Mouse (Mus musculus) CH12.LX (cell line): ENCODE results near the gene Zmym1. TPM values are rescaled to one million over a fixed set of nuclear protein-coding genes. Genes with fewer than 3 reads are reported as not detected.

Source experiments
- DNase-seq: peaks from one replicate; pipeline ENCODE4 v3.0.0-alpha.2; 2013; ENCODE audit errors: extremely low read depth
- H3K27ac ChIP-seq: 2 replicates; pipeline ENCODE4 v1.5.1; 2012; ENCODE audit warnings: low read depth, mild to moderate bottlenecking, control low read depth, moderate library complexity; ENCODE audit not compliant: insufficient read depth
- H3K27me3 ChIP-seq: replicated peaks from 2 replicates; pipeline ENCODE3; 2012; ENCODE audit warnings: inconsistent platforms
- H3K36me3 ChIP-seq, 2 experiments: replicated peaks in 1 of 2; 2 replicates each; pipeline versions ENCODE3 to v1.6.1; 2012; ENCODE audit warnings: inconsistent platforms in 1 of 2, low read length in 1 of 2, mild to moderate bottlenecking in 1 of 2, mixed read lengths in 1 of 2, moderate library complexity in 1 of 2; ENCODE audit not compliant: control insufficient read depth in 1 of 2, insufficient read depth in 1 of 2
- H3K4me1 ChIP-seq, 2 experiments: 2 replicates each; pipeline ENCODE4 v1.6.1; 2012; ENCODE audit warnings: inconsistent platforms in 1 of 2, moderate library complexity in 1 of 2; ENCODE audit not compliant: insufficient read depth in 2 of 2, control insufficient read depth in 1 of 2
- H3K4me2 ChIP-seq: 2 replicates; pipeline ENCODE4 v1.6.1; 2012; ENCODE audit warnings: low read depth, mild to moderate bottlenecking, control low read depth; ENCODE audit not compliant: poor library complexity, insufficient read depth, severe bottlenecking
- H3K4me3 ChIP-seq, 3 experiments: fragments of 150-350 bp in 1 of 3; sonication (generic) in 1 of 3; replicated peaks in 1 of 3; 2 replicates each; pipeline versions ENCODE3 to v1.5.1; 2011 to 2012; ENCODE audit warnings: low read depth in 2 of 3, low read length in 2 of 3, mild to moderate bottlenecking in 2 of 3, moderate library complexity in 2 of 3, control low read depth in 1 of 3, improper control_type of control experiment in 1 of 3, inconsistent platforms in 1 of 3, mixed read lengths in 1 of 3; ENCODE audit not compliant: poor library complexity in 1 of 3
- H3K79me2 ChIP-seq: replicated peaks from 2 replicates; pipeline ENCODE4 v1.6.1; 2012; ENCODE audit warnings: mild to moderate bottlenecking, moderate library complexity; ENCODE audit not compliant: control insufficient read depth, poor library complexity, insufficient read depth, severe bottlenecking; ENCODE audit errors: extremely low read depth
- H3K9ac ChIP-seq: 2 replicates; pipeline ENCODE4 v1.6.1; 2012; ENCODE audit warnings: low read depth, mild to moderate bottlenecking, control low read depth, moderate library complexity; ENCODE audit not compliant: insufficient read depth
- H3K9me3 ChIP-seq: replicated peaks from 2 replicates; pipeline ENCODE3; 2012; ENCODE audit warnings: low read length, inconsistent platforms, mixed read lengths
- CTCF ChIP-seq, 2 experiments: IDR thresholded peaks in 1 of 2; conservative IDR thresholded peaks in 1 of 2; 2 replicates each; pipeline ENCODE4 v1.5.1; 2011 to 2012; ENCODE audit warnings: low read depth in 2 of 2, low read length in 2 of 2, improper control_type of control experiment in 1 of 2, inconsistent platforms in 1 of 2, mild to moderate bottlenecking in 1 of 2, moderate library complexity in 1 of 2
- E2F4 ChIP-seq: IDR thresholded peaks from 2 replicates; pipeline ENCODE4 v1.6.1; 2011; ENCODE audit warnings: low read depth, low read length, improper control_type of control experiment; ENCODE audit not compliant: insufficient replicate concordance
- ETS1 ChIP-seq: conservative IDR thresholded peaks from 2 replicates; pipeline ENCODE4 v1.6.1; 2012; ENCODE audit warnings: low read depth, mild to moderate bottlenecking, inconsistent platforms, low read length, improper control_type of control experiment, moderate library complexity
- GABPA ChIP-seq: IDR thresholded peaks from 2 replicates; pipeline ENCODE4 v1.6.1; 2012; ENCODE audit warnings: low read depth, low read length, improper control_type of control experiment, inconsistent platforms; ENCODE audit not compliant: insufficient replicate concordance
- HCFC1 ChIP-seq: IDR thresholded peaks from 2 replicates; pipeline ENCODE4 v1.6.1; 2012; ENCODE audit warnings: low read depth, mild to moderate bottlenecking, inconsistent platforms, low read length, improper control_type of control experiment
- IRF4 ChIP-seq: IDR thresholded peaks from 2 replicates; pipeline ENCODE4 v1.6.1; 2014; ENCODE audit warnings: low read depth, mild to moderate bottlenecking, inconsistent platforms, low read length, improper control_type of control experiment
- MAFK ChIP-seq: IDR thresholded peaks from 2 replicates; pipeline ENCODE4 v1.6.1; 2011; ENCODE audit warnings: low read length, improper control_type of control experiment; ENCODE audit not compliant: insufficient replicate concordance
- MEF2A ChIP-seq: IDR thresholded peaks from 2 replicates; pipeline ENCODE4 v1.6.1; 2014; ENCODE audit warnings: low read depth, mild to moderate bottlenecking, inconsistent platforms, low read length, improper control_type of control experiment, borderline replicate concordance
- MYC ChIP-seq: IDR thresholded peaks from 2 replicates; pipeline ENCODE4 v1.6.1; 2011; ENCODE audit warnings: low read depth, mild to moderate bottlenecking, improper control_type of control experiment, low read length
- NRF1 ChIP-seq: IDR thresholded peaks from 2 replicates; pipeline ENCODE4 v1.6.1; 2014; ENCODE audit warnings: low read depth, mild to moderate bottlenecking, inconsistent platforms, low read length, improper control_type of control experiment, moderate library complexity
- PAX5 ChIP-seq: IDR thresholded peaks from 2 replicates; pipeline ENCODE4 v1.6.1; 2012; ENCODE audit warnings: low read length, inconsistent platforms, mixed read lengths
- POLR2A ChIP-seq: IDR thresholded peaks from 2 replicates; pipeline ENCODE4 v1.6.1; 2011; ENCODE audit warnings: low read depth, mild to moderate bottlenecking, improper control_type of control experiment, low read length
- POLR2AphosphoS2 ChIP-seq: IDR thresholded peaks from 2 replicates; pipeline ENCODE4 v1.6.1; 2011; ENCODE audit warnings: low read depth, low read length, improper control_type of control experiment
- ZKSCAN1 ChIP-seq: IDR thresholded peaks from 2 replicates; pipeline ENCODE4 v1.6.1; 2012; ENCODE audit warnings: low read depth, inconsistent platforms, low read length, improper control_type of control experiment, borderline replicate concordance
- ZMIZ1 ChIP-seq: IDR thresholded peaks from 2 replicates; pipeline ENCODE4 v1.6.1; 2012; ENCODE audit warnings: low read depth, mild to moderate bottlenecking, inconsistent platforms, low read length, improper control_type of control experiment
- ZNF384 ChIP-seq: IDR thresholded peaks from 2 replicates; pipeline ENCODE4 v1.6.1; 2012; ENCODE audit warnings: low read depth, low read length, improper control_type of control experiment, inconsistent platforms
- dilution Hi-C: fragments of 300-500 bp; cut with MboI; formaldehyde crosslinking; loops from 2 replicates; pipeline ENCODE4 v1.14.3; 2020; ENCODE audit warnings: low sequenced_read_pairs; ENCODE audit not compliant: extremely low pct_unique_long_range_greater_than_20kb, extremely low pct_ligation_motif_present
- in situ Hi-C: fragments of 300-500 bp; cut with MboI; formaldehyde crosslinking; loops from 3 replicates; pipeline ENCODE4 v1.14.3; 2019; ENCODE audit warnings: low sequenced_read_pairs, low pct_ligation_motif_present, low pct_unique_long_range_greater_than_20kb, mixed read lengths
- polyA plus RNA-seq: library from polyadenylated mRNA; unstranded; fragments of >175 nt; gene quantifications from 2 replicates; pipeline ENCODE4 v1.2.1, GENCODE M21; 2012; ENCODE audit warnings: low read depth; ENCODE audit not compliant: insufficient read length
- total RNA-seq, 2 experiments: library from RNA; depleted of rRNA; stranded (reverse); fragments of 300-350 nt in 1 of 2; fragments of >200 nt in 1 of 2; gene quantifications; 2 replicates each; pipeline ENCODE4 v1.2.3; 2012 to 2014

The Zmym1 gene
- total and polyA plus RNA-seq, 3 experiments, result 9.5 to 25.0 (median 20.4) TPM

DNA sequence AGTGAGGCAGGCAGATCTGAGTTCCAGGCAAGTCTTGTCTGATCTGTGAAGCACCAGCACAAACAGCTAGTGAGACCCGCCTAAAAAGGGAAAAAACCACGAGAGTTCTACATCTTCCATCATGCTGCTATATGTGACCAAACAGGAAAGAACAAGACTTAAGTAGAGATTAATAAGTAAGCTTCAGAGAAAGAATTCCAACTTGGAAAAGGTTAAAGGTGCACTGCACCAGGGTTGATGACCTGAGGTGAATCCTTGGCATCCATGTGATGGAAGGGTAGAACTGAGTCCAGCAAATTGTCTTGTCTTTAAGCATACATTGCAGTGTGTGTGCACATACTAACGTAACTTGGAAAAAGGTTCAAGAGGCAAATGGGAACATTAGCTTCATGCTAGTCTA is 23.8 kb downstream of the Zmym1 start:
- Histone ChIP-seq H3K36me3 (peaks cover 40 to 79% of the 10 kb centered on the region in 2 experiments), H3K27me3 (no peaks in the 10 kb centered on the region), H3K9me3 (no peaks in the 10 kb centered on the region), H3K79me2 (peaks cover 23% of the 10 kb centered on the region), H3K4me3 (no peak overlapping the region), H3K9ac (no peak overlapping the region), H3K27ac (no peak overlapping the region), H3K4me1 (peaks cover 3 to 18% of the 10 kb centered on the region in 2 experiments; a peak in 2 of 4 replicates), H3K4me2 (no peak overlapping the region)
- dilution Hi-C loops, result no loop called here
- in situ Hi-C loops, result no loop called here
- TF ChIP-seq POLR2A (peak; percentile 10; the same call in 1 of the 2 replicates), IRF4 (no peak)
- DNase-seq, result no peak

DNA sequence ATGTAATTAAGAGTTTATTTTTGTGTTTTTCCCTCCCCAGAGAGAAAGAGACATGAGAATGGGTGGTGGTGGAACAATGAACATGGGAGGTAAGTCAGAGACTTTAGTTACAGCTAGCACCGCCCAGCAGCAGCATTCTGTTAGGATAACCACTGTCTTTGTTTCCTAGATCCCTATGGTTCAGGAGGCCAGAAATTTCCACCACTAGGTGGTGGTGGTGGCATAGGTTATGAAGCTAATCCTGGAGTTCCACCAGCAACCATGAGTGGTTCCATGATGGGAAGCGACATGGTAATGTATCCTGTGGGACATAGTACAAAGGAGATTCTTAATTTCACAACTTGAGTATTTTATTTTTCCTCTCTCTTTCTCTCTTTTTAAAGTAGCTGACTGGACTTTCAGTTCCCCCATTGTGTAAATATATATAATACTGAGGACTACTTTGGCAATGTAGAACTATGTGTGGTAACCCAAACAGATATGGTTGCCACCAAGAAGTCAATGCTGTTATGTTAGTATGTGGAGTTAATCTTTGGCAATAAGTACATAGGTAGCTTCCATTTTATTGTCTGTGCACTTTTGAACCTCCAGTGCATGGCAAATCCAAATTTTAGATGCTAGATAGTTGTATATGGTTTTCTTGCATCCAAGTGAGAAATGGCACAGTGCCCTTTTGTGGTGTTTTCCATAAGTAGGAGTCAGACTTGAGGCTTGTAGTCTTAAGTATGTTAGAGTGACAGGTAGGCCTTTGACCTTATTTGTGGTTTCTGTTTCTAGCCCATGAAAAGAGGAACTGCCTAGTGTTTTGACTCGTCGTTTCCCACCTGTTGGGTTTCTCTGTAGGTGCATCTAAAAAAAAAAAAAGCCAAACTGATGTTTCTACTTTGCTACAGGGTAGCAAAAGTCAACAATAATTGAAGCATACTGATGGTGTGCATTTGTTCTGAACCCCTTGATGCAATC is 33.4 kb downstream of the Zmym1 start:
- Histone ChIP-seq H3K36me3 (peaks cover 63 to 97% of the 10 kb centered on the region in 2 experiments), H3K27me3 (no peaks in the 10 kb centered on the region), H3K4me1 (peaks cover 11 to 55% of the 10 kb centered on the region in 2 experiments; a peak in 3 of 4 replicates), H3K9me3 (no peaks in the 10 kb centered on the region), H3K4me2 (no peak overlapping the region; the same call in 1 of the 2 replicates), H3K9ac (no peak overlapping the region), H3K79me2 (peaks cover 76% of the 10 kb centered on the region), H3K27ac (no peak overlapping the region), H3K4me3 (no peak overlapping the region)
- in situ Hi-C loops, result no loop called here
- TF ChIP-seq PAX5 (no peak), POLR2AphosphoS2 (peak; percentile 55; the same call in 1 of the 2 replicates), MEF2A (no peak), POLR2A (0 out of 2 replicates have a peak, but pooled peaks have one; percentile 25), ZMIZ1 (0 out of 2 replicates have a peak, but pooled peaks have one; percentile 21), CTCF (conservative IDR thresholded peaks at IDR 0.05 in 1 of 2, IDR thresholded peaks at IDR 0.05 in 1 of 2; ENCODE audit: low read depth in 2 of 2, low read length in 2 of 2) (peak in 1 of 2 experiments; percentile 15; a peak in 1 of 4 replicates)
- dilution Hi-C loops, result no loop called here
- DNase-seq, result no peak

DNA sequence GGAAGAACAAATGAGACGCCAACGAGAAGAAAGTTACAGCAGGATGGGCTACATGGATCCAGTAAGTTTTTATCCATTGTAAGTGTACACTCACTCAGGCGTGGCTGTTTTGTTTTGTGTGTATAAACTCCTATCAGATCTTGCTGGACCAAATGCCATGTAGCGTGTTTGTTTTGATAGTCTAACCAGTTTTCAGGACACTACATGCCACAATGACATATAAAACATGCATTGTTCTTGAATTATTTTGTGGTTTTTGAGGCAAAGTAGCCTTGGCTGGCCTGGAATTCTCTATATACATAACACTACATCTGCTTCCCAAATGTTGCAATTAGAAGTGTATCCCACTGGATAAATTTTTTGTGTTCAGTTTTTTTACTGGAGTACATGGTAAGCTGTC is 34.1 kb downstream of the Zmym1 start:
- Histone ChIP-seq H3K4me2 (0 out of 2 replicates have a peak overlapping the region, but pooled peaks have one; percentile 18), H3K27me3 (no peaks in the 10 kb centered on the region), H3K4me1 (peaks cover 10 to 49% of the 10 kb centered on the region in 2 experiments; a peak in 3 of 4 replicates), H3K36me3 (peaks cover 58 to 91% of the 10 kb centered on the region in 2 experiments), H3K4me3 (no peak overlapping the region), H3K9ac (no peak overlapping the region), H3K27ac (no peak overlapping the region), H3K79me2 (peaks cover 79% of the 10 kb centered on the region), H3K9me3 (no peaks in the 10 kb centered on the region)
- no peak for DNase-seq
- TF ChIP-seq HCFC1 (no peak), ETS1 (no peak), ZKSCAN1 (no peak), E2F4 (no peak), POLR2AphosphoS2 (peak; percentile 59), ZMIZ1 (0 out of 2 replicates have a peak, but pooled peaks have one; percentile 21), NRF1 (no peak), MAFK (no peak), GABPA (no peak), MYC (no peak), IRF4 (no peak), ZNF384 (no peak)
- dilution Hi-C loops (no loop called here), in situ Hi-C loops (no loop called here)
